Mouse (Mus musculus): ENCODE results near the gene Nxpe3. TPM values are rescaled to one million over a fixed set of nuclear protein-coding genes. Genes with fewer than 3 reads are reported as not detected.

The Nxpe3 gene
- polyA plus RNA-seq, 1 experiment: 3.2 TPM

DNA sequence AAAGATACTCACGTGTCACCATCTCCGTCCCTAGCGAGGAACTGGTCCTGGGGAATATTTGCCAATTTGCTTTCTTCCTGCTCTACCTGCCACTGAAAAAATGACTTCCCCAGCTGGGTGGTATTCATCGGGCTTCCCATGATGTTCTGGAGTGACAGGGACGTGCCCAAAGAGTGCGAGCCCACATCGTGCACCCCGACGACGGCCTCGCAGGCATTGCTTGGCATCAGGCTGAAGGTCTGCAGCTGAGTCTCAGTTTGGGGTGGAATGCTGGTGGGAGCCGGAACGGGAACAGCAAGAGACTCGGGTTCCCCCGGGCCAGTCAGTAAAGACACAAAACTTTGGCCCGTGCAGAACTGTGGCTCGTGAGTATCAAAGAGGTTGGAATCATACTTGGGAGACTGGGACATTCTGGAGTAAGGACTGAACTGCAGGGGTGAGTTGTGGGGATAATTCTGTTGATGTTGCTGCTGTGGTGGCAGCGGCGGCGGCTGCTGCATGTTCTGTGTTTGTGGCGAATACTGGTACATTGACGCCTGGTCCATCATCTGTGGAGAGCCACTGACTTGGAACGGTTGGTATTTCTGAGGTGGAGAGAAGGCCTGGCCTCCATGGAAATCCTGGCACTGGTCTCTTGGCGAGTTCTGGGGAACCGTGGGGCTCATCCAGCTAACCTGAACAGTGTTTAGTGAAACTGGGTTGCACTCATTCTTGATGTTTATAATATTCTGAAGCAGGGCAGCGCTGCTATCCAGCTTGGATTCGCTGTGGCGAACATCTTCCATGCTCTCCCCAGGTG is 77.2 kb downstream of the Nxpe3 start:
- no peaks in the 10 kb centered on the region for H3K4me1 ChIP-seq (ENCODE audit: control insufficient read depth, insufficient read depth, low read length)
- no peak overlapping the region for H3K4me3 ChIP-seq (replicated peaks; ENCODE audit: control insufficient read depth, low read depth, low read length)
- 90% methylated on average over 28 of the region's 28 CpGs for WGBS
- no peak for TF ChIP-seq CTCF (IDR thresholded peaks at IDR 0.05; ENCODE audit: control insufficient read depth, insufficient read depth, low read length)
- H3K27ac ChIP-seq (ENCODE audit: control insufficient read depth, insufficient read depth, low read depth, low read length, poor library complexity): no peak overlapping the region

DNA sequence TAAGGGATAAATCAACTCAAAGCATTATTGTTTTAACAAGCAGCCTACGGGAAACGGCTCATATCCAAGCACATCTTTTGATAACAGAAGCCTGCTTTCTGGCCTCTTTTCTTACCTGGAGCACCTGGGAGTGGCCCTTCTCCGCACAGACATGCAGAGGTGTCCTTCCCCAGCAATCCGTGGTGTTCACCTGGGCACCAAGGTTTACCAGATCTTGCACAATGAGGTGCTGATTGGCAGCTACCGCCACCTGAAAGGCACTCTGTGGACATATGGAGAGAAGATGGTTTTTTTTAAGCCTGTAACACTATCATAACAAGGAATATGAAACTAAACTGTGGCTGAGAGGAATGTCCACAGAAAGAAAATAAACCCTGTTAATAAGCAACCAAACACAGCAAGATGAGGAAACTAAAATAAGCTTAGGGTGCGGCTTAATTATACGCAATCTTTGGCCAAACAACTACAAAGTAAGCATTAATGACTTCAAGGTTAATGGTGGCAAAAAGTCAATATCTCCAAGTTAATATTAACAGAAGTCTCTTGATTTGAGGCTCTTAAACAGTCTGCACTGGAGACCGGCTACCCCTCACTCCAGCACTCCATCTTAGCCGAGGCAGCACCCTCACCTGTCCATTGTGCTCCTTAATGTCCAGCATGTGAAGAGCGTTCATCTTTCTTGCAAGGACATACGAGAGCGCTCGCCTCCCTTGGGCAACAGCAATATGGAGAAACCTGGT is 78.7 kb downstream of the Nxpe3 start:
- TF ChIP-seq CTCF (IDR thresholded peaks at IDR 0.05; ENCODE audit: control insufficient read depth, insufficient read depth, low read length) (no peak), POLR2A (IDR thresholded peaks at IDR 0.05; ENCODE audit: borderline replicate concordance, control insufficient read depth, low read depth, low read length) (no peak)
- Histone ChIP-seq H3K27ac (ENCODE audit: control insufficient read depth, insufficient read depth, low read depth, low read length, poor library complexity) (no peak overlapping the region), H3K4me1 (ENCODE audit: control insufficient read depth, insufficient read depth, low read length) (no peaks in the 10 kb centered on the region), H3K4me3 (replicated peaks; ENCODE audit: control insufficient read depth, low read depth, low read length) (no peak overlapping the region)
- 88% methylated on average over 13 of the region's 13 CpGs for WGBS

- H3K4me1 ChIP-seq (ENCODE audit: control insufficient read depth, insufficient read depth, low read length): no peaks in the 10 kb centered on the region
- H3K4me3 ChIP-seq (replicated peaks; ENCODE audit: control insufficient read depth, low read depth, low read length): no peak overlapping the region
- TF ChIP-seq POLR2A (IDR thresholded peaks at IDR 0.05; ENCODE audit: borderline replicate concordance, control insufficient read depth, low read depth, low read length): no peak
- TF ChIP-seq CTCF (IDR thresholded peaks at IDR 0.05; ENCODE audit: control insufficient read depth, insufficient read depth, low read length): no peak
- WGBS: 86% methylated on average over 14 of the region's 14 CpGs
- no peak overlapping the region for H3K27ac ChIP-seq (ENCODE audit: control insufficient read depth, insufficient read depth, low read depth, low read length, poor library complexity)
Measured at GRCm38 (mm10) chr16:55815466-55815865, 79.6 kb downstream of the Nxpe3 start.

GRCm38 (mm10) chr16:55814686-55815085 is 80.4 kb downstream of the Nxpe3 start:
- no peak overlapping the region for H3K27ac ChIP-seq (ENCODE audit: control insufficient read depth, insufficient read depth, low read depth, low read length, poor library complexity)
- TF ChIP-seq CTCF (IDR thresholded peaks at IDR 0.05; ENCODE audit: control insufficient read depth, insufficient read depth, low read length) (no peak), POLR2A (IDR thresholded peaks at IDR 0.05; ENCODE audit: borderline replicate concordance, control insufficient read depth, low read depth, low read length) (no peak)
- no peak overlapping the region for H3K4me3 ChIP-seq (replicated peaks; ENCODE audit: control insufficient read depth, low read depth, low read length)
- WGBS: 88% methylated on average over 6 of the region's 6 CpGs
- H3K4me1 ChIP-seq (ENCODE audit: control insufficient read depth, insufficient read depth, low read length): no peaks in the 10 kb centered on the region

GRCm38 (mm10) chr16:55813916-55814315 is 81.2 kb downstream of the Nxpe3 start:
- no peak for TF ChIP-seq CTCF (IDR thresholded peaks at IDR 0.05; ENCODE audit: control insufficient read depth, insufficient read depth, low read length)
- TF ChIP-seq POLR2A (IDR thresholded peaks at IDR 0.05; ENCODE audit: borderline replicate concordance, control insufficient read depth, low read depth, low read length): no peak
- 92% methylated on average over 15 of the region's 15 CpGs for WGBS
- H3K27ac ChIP-seq (ENCODE audit: control insufficient read depth, insufficient read depth, low read depth, low read length, poor library complexity): no peak overlapping the region
- H3K4me3 ChIP-seq (replicated peaks; ENCODE audit: control insufficient read depth, low read depth, low read length): no peak overlapping the region
- no peaks in the 10 kb centered on the region for H3K4me1 ChIP-seq (ENCODE audit: control insufficient read depth, insufficient read depth, low read length)

DNA sequence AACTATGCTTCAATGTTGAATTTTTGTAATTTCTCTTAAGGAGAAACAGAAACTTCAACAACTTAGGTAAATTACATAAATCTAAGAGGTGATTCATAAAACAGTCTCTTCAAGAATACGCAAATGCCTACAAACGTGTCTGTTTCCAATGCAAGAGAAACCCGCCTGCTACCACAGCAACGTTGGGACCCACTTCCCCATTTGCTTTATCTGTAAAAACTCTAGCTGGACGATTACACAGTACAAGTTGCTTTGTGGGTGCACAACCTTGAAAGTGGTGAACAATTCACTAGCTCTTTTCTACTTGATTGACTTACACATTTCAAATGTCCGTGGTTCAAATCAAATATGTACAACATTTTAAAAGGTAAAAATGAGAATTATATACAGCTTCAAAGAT is 83.3 kb downstream of the Nxpe3 start:
- Histone ChIP-seq H3K4me1 (ENCODE audit: control insufficient read depth, insufficient read depth, low read length) (no peaks in the 10 kb centered on the region), H3K27ac (ENCODE audit: control insufficient read depth, insufficient read depth, low read depth, low read length, poor library complexity) (no peak overlapping the region), H3K4me3 (replicated peaks; ENCODE audit: control insufficient read depth, low read depth, low read length) (no peak overlapping the region)
- 9% methylated on average over 6 of the region's 6 CpGs for WGBS
- no peak for TF ChIP-seq POLR2A (IDR thresholded peaks at IDR 0.05; ENCODE audit: borderline replicate concordance, control insufficient read depth, low read depth, low read length)
- TF ChIP-seq CTCF (IDR thresholded peaks at IDR 0.05; ENCODE audit: control insufficient read depth, insufficient read depth, low read length): no peak

GRCm38 (mm10) chr16:55809779-55810514 is 85.1 kb downstream of the Nxpe3 start:
- no peak overlapping the region for H3K27ac ChIP-seq (ENCODE audit: control insufficient read depth, insufficient read depth, low read depth, low read length, poor library complexity)
- no peak for TF ChIP-seq CTCF (IDR thresholded peaks at IDR 0.05; ENCODE audit: control insufficient read depth, insufficient read depth, low read length)
- no peak for TF ChIP-seq POLR2A (IDR thresholded peaks at IDR 0.05; ENCODE audit: borderline replicate concordance, control insufficient read depth, low read depth, low read length)
- 86% methylated on average over 9 of the region's 9 CpGs for WGBS
- H3K4me1 ChIP-seq (ENCODE audit: control insufficient read depth, insufficient read depth, low read length): no peaks in the 10 kb centered on the region
- no peak overlapping the region for H3K4me3 ChIP-seq (replicated peaks; ENCODE audit: control insufficient read depth, low read depth, low read length)

DNA sequence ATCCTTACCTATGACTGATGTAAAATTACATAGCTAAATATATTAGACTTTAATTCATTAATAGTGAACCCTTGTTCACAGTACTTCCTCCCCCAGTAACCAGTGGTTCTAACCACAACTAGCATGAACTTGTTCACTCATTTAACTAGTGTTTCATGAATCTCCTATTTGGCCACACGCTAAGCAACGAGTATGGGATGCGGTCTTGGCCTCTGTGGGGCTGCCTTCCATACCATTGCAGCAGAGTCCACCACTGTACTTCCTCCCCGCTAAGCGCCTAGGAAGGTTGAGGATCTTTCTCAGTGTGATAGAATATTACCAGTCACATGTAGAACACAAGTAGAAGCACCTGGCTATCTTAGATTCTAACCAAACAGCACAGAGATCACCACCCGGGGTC is 85.7 kb downstream of the Nxpe3 start:
- Histone ChIP-seq H3K4me3 (replicated peaks; ENCODE audit: control insufficient read depth, low read depth, low read length) (no peak overlapping the region), H3K4me1 (ENCODE audit: control insufficient read depth, insufficient read depth, low read length) (no peaks in the 10 kb centered on the region), H3K27ac (ENCODE audit: control insufficient read depth, insufficient read depth, low read depth, low read length, poor library complexity) (no peak overlapping the region)
- 85% methylated on average over 6 of the region's 6 CpGs for WGBS
- no peak for TF ChIP-seq POLR2A (IDR thresholded peaks at IDR 0.05; ENCODE audit: borderline replicate concordance, control insufficient read depth, low read depth, low read length)
- TF ChIP-seq CTCF (IDR thresholded peaks at IDR 0.05; ENCODE audit: control insufficient read depth, insufficient read depth, low read length): no peak

All from bone marrow, adult 2 months (tissue).